Mouse (Mus musculus) frontal cortex, adult 2 months (tissue): ENCODE data around the gene Sytl2. TPM values are rescaled to one million over a fixed set of nuclear protein-coding genes. Genes with fewer than 3 reads are reported as not detected.

Experiments
- DNase-seq, 2 experiments: peaks; one replicate each; pipeline ENCODE4 v3.0.0; 2022; ENCODE audit warnings: low spot score in 1 of 2; ENCODE audit errors: extremely low spot score in 1 of 2
- polyA plus RNA-seq: library from polyadenylated mRNA; depleted of rRNA; stranded (reverse); fragments of >200 nt; gene quantifications from 2 replicates; pipeline ENCODE4 v1.2.3, GENCODE M21; 2012; rRNA removed

Gene Sytl2
- polyA plus RNA-seq, 1 experiment: 63.6 TPM

GRCm38 (mm10) chr7:90456149-90456844, 154.2 kb downstream of the Sytl2 start:
- no peak for DNase-seq

DNA sequence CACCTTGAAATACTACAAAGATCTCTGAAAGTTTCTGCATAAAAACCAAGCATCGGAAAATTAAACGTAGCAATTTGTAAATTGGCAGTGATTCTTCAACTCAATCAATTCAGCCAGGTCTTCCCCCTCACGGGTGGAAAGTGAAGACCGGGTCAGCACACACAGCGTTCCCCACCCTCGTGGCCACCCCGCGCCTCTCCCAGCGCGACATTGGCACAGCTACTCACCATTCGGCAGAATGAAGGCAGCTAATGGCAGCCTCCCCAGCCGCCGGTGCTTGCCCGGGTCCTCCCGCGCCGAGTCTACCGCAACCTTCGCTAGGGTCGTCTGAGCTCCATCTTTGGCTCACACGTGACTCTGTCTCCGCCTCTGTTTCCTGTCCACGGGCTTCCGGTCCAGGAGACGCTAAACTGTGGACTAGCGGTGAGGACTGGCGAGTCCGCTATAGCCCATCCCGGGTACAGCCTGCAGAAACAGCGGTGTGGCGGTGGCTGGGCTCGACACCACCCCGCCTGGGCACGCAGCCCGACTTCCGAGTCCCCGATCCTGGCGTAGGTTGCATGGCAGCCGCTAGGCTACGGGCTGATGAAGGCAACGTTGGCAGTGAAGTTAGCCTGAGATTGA, 154.9 kb downstream of the Sytl2 start, which contains the start of gene Tmem126a:
TSS of gene Tmem126a (minus strand) at position 385 of the 624 bp plus-strand sequence.
- DNase-seq: peak; percentile 76 to 89

DNA sequence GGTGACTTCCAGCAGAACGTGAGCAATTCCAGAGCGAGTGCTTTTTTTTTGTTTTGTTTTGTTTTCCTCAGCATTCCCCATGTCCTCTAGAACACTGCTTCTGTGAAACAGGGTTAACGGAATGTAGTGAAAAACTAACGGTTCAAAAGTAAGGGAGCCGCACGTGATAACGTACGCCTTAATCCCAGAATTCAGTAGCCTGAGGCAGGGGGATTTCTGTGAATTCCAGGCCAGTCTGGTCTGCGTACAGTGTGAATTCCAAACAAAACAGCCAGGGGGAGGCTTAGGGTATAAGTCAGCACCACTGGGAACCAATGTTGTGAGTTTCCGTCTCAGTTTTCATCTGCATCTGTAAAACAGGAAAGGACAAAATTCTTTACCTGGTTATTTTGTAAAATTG, 155.5 kb downstream of the Sytl2 start:
- no peak for DNase-seq

Other genes starting within 250 kb of the Sytl2 start
- gene Picalm, start 172.0 kb upstream of the Sytl2 start, polyA plus RNA-seq: 115 and 118 TPM in 2 replicates
- gene Ccdc83, start 36.5 kb upstream of the Sytl2 start, polyA plus RNA-seq: not detected in 2 replicates
- 0.62 and 0.67 TPM in 2 replicates for gene Ccdc89, start 124.3 kb downstream of the Sytl2 start, polyA plus RNA-seq
- 126 and 139 TPM in 2 replicates for gene Crebzf, start 140.5 kb downstream of the Sytl2 start, polyA plus RNA-seq
- 40.3 and 41.8 TPM in 2 replicates for gene Tmem126a, start 155.0 kb downstream of the Sytl2 start, polyA plus RNA-seq
- gene Tmem126b, start 173.7 kb downstream of the Sytl2 start, polyA plus RNA-seq: 22.5 and 24.5 TPM in 2 replicates
- 139 and 141 TPM in 2 replicates for gene Dlg2, start 174.4 kb downstream of the Sytl2 start, polyA plus RNA-seq